Mouse (Mus musculus) spleen, adult 18-20 months (tissue): ENCODE measurements around the gene Wdr89.
"Not testable (repeated sequence)": the region's sequence is repeated elsewhere in the genome, so short reads cannot be mapped to it uniquely, and the experiment has no call there.

Experiments
- DNase-seq, 2 experiments: peaks; one replicate each; pipeline ENCODE4 v3.0.0; 2022; ENCODE audit warnings: mixed read lengths in 2 of 2

Gene Wdr89

GRCm38 (mm10) chr12:75669258-75670106 lies at the start of gene Wdr89:
Gene Wdr89 (minus strand): TSS chr12:75669537.
- peak; percentile 90 to 97 for DNase-seq

- DNase-seq, result no peak
These were observed 44.3 kb upstream of the Wdr89 start for GRCm38 (mm10) chr12:75713596-75713995.

- not testable (repeated sequence) for DNase-seq
These were observed 43.6 kb upstream of the Wdr89 start for GRCm38 (mm10) chr12:75712905-75713304.

- no peak for DNase-seq
These were observed 41.4 kb upstream of the Wdr89 start for GRCm38 (mm10) chr12:75710596-75711376.

GRCm38 (mm10) chr12:75709506-75709905 lies 40.2 kb upstream of the Wdr89 start:
- no peak for DNase-seq

GRCm38 (mm10) chr12:75706670-75707069 lies 37.3 kb upstream of the Wdr89 start:
- DNase-seq, result no peak

- DNase-seq, result no peak
These were observed 33.4 kb upstream of the Wdr89 start for GRCm38 (mm10) chr12:75702739-75703122.

- no peak for DNase-seq
These were observed 32.9 kb upstream of the Wdr89 start for GRCm38 (mm10) chr12:75702084-75702738.

- DNase-seq, result no peak
These were observed 32.1 kb upstream of the Wdr89 start for GRCm38 (mm10) chr12:75701173-75702083.

- no peak for DNase-seq
These were observed 29.4 kb upstream of the Wdr89 start for GRCm38 (mm10) chr12:75698692-75699091.

GRCm38 (mm10) chr12:75695845-75696244 lies 26.5 kb upstream of the Wdr89 start:
- not testable (repeated sequence) for DNase-seq

- no peak for DNase-seq
These were observed 19.7 kb upstream of the Wdr89 start for GRCm38 (mm10) chr12:75689003-75689402.

- no peak for DNase-seq
These were observed 18.0 kb upstream of the Wdr89 start for GRCm38 (mm10) chr12:75687314-75687713.

- not testable (repeated sequence) for DNase-seq
These were observed 14.7 kb upstream of the Wdr89 start for GRCm38 (mm10) chr12:75684026-75684425.

- DNase-seq, result no peak
These were observed 14.3 kb upstream of the Wdr89 start for GRCm38 (mm10) chr12:75683598-75683997.

GRCm38 (mm10) chr12:75682842-75683241 lies 13.5 kb upstream of the Wdr89 start:
- DNase-seq, result no peak

- DNase-seq, result no peak
These were observed 11.8 kb upstream of the Wdr89 start for GRCm38 (mm10) chr12:75681101-75681500.

- no peak for DNase-seq
These were observed 9.1 kb upstream of the Wdr89 start for GRCm38 (mm10) chr12:75678393-75678792.

- DNase-seq, result no peak
These were observed 3.3 kb upstream of the Wdr89 start for GRCm38 (mm10) chr12:75672630-75673029.

GRCm38 (mm10) chr12:75671759-75672315 lies 2.5 kb upstream of the Wdr89 start:
- no peak for DNase-seq

GRCm38 (mm10) chr12:75670611-75671010 lies 1.3 kb upstream of the Wdr89 start:
- no peak for DNase-seq

- no peak for DNase-seq
These were observed 450 bp downstream of the Wdr89 start for GRCm38 (mm10) chr12:75668916-75669257.
